Mouse (Mus musculus): Measurements from ENCODE around the gene Sec14l1. TPM values are rescaled to one million over a fixed set of nuclear protein-coding genes. Genes with fewer than 3 reads are reported as not detected.

Gene Sec14l1
- polyA plus RNA-seq, 1 experiment: 123 TPM

DNA sequence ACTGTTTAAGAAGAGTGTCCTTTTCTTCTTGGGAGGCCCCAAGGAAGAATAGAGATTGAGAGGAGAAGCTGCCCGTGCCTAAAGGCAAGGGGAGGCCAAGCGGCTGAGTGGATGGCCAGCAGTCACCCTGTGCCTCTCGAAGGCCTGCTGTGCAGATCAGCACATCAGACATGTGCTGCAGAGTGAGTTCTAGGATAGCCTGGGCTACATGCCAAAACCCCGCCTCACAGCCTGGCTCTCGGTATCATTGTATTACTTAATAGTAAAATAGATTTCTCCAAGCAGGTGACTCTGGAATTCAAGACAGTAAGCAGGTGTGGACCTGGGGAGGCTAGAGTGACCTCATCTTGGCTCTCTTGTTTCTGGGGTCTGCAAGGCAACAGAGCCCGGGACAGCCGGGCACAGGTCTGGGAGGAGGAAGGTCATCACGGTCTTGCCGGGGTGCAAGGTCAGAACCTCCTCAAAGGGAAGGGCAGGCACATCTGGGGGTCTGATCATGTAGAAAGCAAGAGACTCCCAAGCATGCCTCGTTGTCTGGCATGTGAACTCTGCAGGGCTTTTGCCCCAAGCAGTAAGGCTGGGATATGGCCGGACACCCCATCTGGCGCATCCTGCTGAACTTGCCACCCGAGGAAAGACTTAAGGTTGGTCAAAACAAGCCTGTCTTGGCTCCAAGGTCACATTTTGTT lies 44.4 kb downstream of the Sec14l1 start:
- DNase-seq: no peak

DNA sequence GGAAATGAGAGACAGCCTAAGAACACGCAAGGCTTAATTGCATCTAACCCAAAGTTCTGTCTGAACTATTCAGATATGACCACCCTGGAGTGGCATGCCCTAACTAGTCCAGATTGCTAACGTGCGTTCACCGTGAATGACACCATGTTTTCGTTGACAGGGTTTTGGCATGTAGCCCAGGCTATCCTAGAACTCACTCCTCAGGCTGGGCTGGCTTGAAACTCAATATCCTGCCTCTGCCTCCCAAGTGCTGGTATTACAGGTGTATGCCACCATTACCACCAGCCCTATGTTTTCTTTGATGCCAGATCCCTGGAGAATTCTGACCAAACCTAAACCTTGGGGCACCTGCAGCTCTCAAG lies 45.0 kb downstream of the Sec14l1 start:
- Histone ChIP-seq H3K4me3 (replicated peaks; ENCODE audit: extremely low read depth, low read depth, low read length) (no peak overlapping the region), H3K4me1 (ENCODE audit: control insufficient read depth, insufficient read depth, low read length) (peaks cover 13% of the 10 kb centered on the region)
- 62% methylated on average over 5 of the region's 5 CpGs for WGBS
- no peak for TF ChIP-seq CTCF (IDR thresholded peaks at IDR 0.05; ENCODE audit: insufficient read depth, low read length)
- TF ChIP-seq POLR2A (IDR thresholded peaks at IDR 0.05; ENCODE audit: borderline replicate concordance, extremely low read depth, low read depth, low read length): no peak
- no peak for DNase-seq

More for the DNA sequence above, 44.4 kb downstream of the Sec14l1 start:
- TF ChIP-seq CTCF (IDR thresholded peaks at IDR 0.05; ENCODE audit: insufficient read depth, low read length): no peak
- TF ChIP-seq POLR2A (IDR thresholded peaks at IDR 0.05; ENCODE audit: borderline replicate concordance, extremely low read depth, low read depth, low read length): no peak
- WGBS: 69% methylated on average over 13 of the region's 13 CpGs
- Histone ChIP-seq H3K4me3 (replicated peaks; ENCODE audit: extremely low read depth, low read depth, low read length) (no peak overlapping the region), H3K4me1 (ENCODE audit: control insufficient read depth, insufficient read depth, low read length) (peaks cover 13% of the 10 kb centered on the region)

DNA sequence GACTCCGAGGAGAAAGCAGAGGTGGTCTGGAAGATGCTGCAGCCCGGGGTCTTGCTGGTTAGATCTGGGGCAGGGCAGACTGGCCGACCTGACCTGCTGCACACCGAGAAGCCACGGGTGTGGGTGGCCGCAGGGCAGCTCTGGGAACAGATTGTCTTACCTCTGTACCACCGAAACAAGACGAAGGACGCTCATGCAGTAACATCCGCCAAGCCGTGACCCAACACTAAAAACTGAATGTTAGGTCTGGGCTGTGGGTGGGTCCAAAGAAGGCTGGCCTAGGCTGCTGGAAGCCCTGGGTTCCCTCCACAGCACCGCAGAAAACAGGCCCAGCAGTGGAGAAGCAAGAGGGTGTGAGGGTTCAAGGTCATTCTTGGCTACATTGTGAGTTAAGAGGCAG lies 45.8 kb downstream of the Sec14l1 start:
- H3K4me3 ChIP-seq (replicated peaks; ENCODE audit: extremely low read depth, low read depth, low read length): no peak overlapping the region
- TF ChIP-seq CTCF (IDR thresholded peaks at IDR 0.05; ENCODE audit: insufficient read depth, low read length): no peak
- no peak for TF ChIP-seq POLR2A (IDR thresholded peaks at IDR 0.05; ENCODE audit: borderline replicate concordance, extremely low read depth, low read depth, low read length)
- no peak for DNase-seq
- WGBS: 92% methylated on average over 12 of the region's 12 CpGs
- H3K4me1 ChIP-seq (ENCODE audit: control insufficient read depth, insufficient read depth, low read length): peaks cover 13% of the 10 kb centered on the region

DNA sequence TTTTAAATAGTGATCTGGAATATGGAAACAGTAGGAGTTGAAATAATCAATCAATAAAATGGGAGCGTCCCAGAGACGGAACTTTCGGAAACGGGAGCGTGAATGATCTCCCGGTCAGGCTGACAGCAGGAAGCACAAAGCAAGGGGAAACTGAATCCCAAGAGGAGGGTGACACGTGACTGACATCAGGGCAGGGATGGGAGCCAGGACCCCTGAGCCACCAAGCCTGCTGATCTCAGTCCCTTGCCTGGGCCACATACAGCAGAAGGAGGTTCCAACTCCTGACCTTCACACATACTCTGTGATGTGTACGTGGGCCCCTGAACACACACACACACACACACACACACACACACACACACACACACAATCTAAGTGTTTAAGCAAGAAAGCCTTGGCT lies 46.6 kb downstream of the Sec14l1 start:
- Histone ChIP-seq H3K4me3 (replicated peaks; ENCODE audit: extremely low read depth, low read depth, low read length) (no peak overlapping the region), H3K4me1 (ENCODE audit: control insufficient read depth, insufficient read depth, low read length) (peaks cover 13% of the 10 kb centered on the region)
- no peak for DNase-seq
- 41% methylated on average over 8 of the region's 8 CpGs for WGBS
- TF ChIP-seq POLR2A (IDR thresholded peaks at IDR 0.05; ENCODE audit: borderline replicate concordance, extremely low read depth, low read depth, low read length): no peak
- no peak for TF ChIP-seq CTCF (IDR thresholded peaks at IDR 0.05; ENCODE audit: insufficient read depth, low read length)

DNA sequence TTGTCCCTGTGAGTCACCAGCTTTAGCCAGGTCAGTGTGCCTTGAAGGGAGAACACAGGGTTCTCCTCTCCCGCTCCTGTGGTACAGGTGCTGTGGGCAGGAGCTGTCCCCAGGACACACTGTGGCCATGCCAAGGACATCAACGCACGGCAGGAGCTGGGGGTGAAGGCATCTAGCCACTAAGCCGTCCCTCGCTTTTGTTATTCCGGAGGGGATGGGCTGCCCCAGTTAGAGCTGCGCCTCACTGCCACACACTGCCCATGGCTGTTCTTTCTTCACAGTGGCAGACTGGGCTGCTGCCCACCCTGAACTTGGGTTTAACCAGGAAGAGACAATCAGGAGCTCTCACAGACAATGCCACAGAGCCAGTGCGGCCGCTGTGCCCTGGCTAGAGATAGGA lies 48.1 kb downstream of the Sec14l1 start:
- WGBS: 85% methylated on average over 9 of the region's 9 CpGs
- DNase-seq: no peak
- H3K4me3 ChIP-seq (replicated peaks; ENCODE audit: extremely low read depth, low read depth, low read length): no peak overlapping the region
- no peak for TF ChIP-seq POLR2A (IDR thresholded peaks at IDR 0.05; ENCODE audit: borderline replicate concordance, extremely low read depth, low read depth, low read length)
- no peak for TF ChIP-seq CTCF (IDR thresholded peaks at IDR 0.05; ENCODE audit: insufficient read depth, low read length)
- H3K4me1 ChIP-seq (ENCODE audit: control insufficient read depth, insufficient read depth, low read length): peaks cover 9% of the 10 kb centered on the region

DNA sequence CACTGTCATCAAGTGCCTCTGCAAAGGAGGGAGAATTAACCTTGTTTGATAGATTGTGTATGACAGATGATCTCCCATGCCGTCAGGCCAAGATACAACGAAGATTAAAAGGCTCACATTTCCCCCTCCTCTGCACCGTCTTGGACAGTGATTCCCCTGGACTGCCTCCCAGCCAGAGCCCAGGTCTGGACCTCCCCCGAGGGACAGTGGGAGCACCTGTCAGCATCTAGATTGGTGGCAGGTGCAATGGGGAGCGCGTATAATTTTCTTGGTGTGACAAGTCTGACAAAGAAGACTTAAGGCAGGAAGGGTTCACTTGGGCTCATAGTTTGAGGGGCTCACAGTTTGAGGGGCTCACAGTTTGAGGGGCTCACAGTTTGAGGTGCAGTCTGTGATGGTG lies 48.8 kb downstream of the Sec14l1 start:
- no peak for DNase-seq
- TF ChIP-seq CTCF (IDR thresholded peaks at IDR 0.05; ENCODE audit: insufficient read depth, low read length) (no peak), POLR2A (IDR thresholded peaks at IDR 0.05; ENCODE audit: borderline replicate concordance, extremely low read depth, low read depth, low read length) (no peak)
- Histone ChIP-seq H3K4me3 (replicated peaks; ENCODE audit: extremely low read depth, low read depth, low read length) (no peak overlapping the region), H3K4me1 (ENCODE audit: control insufficient read depth, insufficient read depth, low read length) (peaks cover 3% of the 10 kb centered on the region)
- 74% methylated on average over 6 of the region's 6 CpGs for WGBS

DNA sequence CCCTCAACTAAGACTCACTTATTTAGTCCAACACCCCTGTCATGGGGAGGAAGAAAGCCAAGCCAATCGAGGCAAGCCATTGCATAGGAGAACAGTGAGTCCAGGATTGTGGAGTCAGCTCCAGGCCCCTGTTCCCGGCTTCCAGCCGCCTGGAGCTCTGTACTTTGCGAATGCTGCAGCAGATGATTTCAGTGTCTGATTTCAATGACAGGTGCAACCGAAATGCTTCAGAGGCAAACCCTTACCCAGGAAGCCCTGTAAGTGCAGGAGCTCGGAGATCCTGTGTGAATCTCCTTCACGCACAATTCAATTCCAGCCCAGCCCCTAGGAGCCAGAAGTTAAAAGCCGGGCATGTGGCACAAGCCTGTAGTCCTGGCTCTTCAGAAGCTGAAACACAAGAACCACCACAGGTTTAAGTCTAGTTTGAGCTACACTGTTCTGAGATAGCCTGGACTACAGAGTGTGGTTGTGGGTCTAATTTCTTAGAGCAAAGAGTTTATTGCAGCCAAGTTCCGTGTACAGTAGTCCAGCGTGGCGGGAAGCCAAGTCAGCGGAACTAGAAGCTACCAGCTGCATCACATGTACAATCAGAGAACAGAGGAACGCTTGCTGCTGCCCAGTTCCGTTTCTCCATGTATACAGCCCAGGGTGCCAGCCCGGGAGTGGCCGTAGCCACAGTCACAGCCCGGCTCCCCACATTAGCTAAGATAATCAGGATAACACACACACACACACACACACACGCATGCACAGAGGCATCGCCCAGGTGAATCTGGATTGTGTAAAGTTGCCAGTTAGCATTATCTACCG lies 53.5 kb downstream of the Sec14l1 start:
- TF ChIP-seq POLR2A (IDR thresholded peaks at IDR 0.05; ENCODE audit: borderline replicate concordance, extremely low read depth, low read depth, low read length) (no peak), CTCF (IDR thresholded peaks at IDR 0.05; ENCODE audit: insufficient read depth, low read length) (no peak)
- no peaks in the 10 kb centered on the region for H3K4me1 ChIP-seq (ENCODE audit: control insufficient read depth, insufficient read depth, low read length)
- no peak overlapping the region for H3K4me3 ChIP-seq (replicated peaks; ENCODE audit: extremely low read depth, low read depth, low read length)
- no peak for DNase-seq
- WGBS: 70% methylated on average over 20 of the region's 20 CpGs

DNA sequence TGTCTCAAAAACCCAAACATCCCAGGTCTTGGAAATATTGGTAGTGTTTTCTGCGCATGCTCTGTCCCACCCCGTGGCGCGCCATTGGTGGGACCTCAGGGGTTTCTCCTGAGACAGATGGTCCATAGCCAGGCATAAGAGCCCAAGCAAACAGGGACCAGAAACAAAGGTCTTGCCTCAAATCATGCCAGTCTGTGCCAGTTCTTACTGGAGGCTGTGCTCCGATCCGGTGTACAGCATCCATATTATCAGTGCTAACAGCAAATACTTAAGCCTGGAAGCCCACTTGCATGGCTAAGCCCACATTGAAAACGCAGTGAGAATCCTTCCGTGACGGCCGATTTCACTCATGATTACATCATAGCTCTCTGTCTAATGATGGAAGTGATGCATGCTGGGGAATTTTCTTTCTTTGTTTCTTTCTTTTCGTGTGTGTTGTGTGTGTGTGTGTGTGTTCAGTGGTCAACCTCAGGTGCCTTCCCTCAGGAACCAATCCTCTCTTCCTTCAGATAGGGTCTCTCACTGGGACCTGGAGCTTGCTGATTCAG lies 54.2 kb downstream of the Sec14l1 start:
- 92% methylated on average over 11 of the region's 11 CpGs for WGBS
- Histone ChIP-seq H3K4me1 (ENCODE audit: control insufficient read depth, insufficient read depth, low read length) (no peaks in the 10 kb centered on the region), H3K4me3 (replicated peaks; ENCODE audit: extremely low read depth, low read depth, low read length) (no peak overlapping the region)
- no peak for DNase-seq
- TF ChIP-seq POLR2A (IDR thresholded peaks at IDR 0.05; ENCODE audit: borderline replicate concordance, extremely low read depth, low read depth, low read length) (no peak), CTCF (IDR thresholded peaks at IDR 0.05; ENCODE audit: insufficient read depth, low read length) (no peak)

DNA sequence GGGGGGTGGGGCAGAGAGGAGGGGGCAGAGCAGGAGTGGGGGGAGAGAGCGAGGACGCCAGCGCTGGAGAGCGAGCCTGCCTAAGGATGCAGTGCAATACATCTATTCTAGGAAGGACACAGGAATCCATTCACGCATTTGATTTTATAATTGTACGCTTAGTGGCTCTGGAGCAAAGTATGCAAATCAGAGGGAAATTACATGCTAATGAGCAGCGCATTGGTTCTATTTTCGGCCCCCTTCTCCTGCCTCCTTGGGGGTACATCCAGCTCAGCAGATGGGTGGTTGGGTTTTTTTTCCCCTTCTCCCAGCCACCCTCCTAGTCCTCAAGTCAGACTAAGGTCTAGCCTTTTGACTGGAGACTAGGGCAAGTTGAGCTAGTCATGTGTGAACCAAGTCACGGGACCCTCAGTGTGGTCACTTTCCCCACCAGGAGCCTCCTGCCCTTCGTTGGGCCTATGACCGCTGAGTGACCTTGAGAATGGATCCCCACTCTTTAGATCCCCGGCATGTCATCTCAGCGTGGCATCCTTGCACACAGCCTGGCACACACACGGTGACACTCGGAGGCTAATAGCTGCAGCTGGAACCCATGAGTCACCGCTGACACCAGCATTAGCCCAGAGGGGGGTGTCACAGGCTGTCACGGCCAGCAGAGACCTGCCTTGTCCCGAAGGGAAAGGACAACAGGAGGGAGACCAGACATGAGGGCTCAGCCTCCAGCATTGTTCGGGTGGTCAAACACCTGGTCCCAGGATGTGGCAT lies 55.0 kb downstream of the Sec14l1 start:
- Histone ChIP-seq H3K4me3 (replicated peaks; ENCODE audit: extremely low read depth, low read depth, low read length) (no peak overlapping the region), H3K4me1 (ENCODE audit: control insufficient read depth, insufficient read depth, low read length) (no peaks in the 10 kb centered on the region)
- DNase-seq: no peak
- TF ChIP-seq POLR2A (IDR thresholded peaks at IDR 0.05; ENCODE audit: borderline replicate concordance, extremely low read depth, low read depth, low read length): no peak
- no peak for TF ChIP-seq CTCF (IDR thresholded peaks at IDR 0.05; ENCODE audit: insufficient read depth, low read length)
- 90% methylated on average over 19 of the region's 19 CpGs for WGBS

Data from lung, adult 2 months (tissue).